Mouse (Mus musculus) heart, adult 2 months (tissue): ENCODE measurements around the gene Fgd3.

Experiments
- CTCF ChIP-seq: fragments of 200-600 bp; IDR thresholded peaks from 2 replicates; pipeline ENCODE4 v1.8.1; 2022; ENCODE audit warnings: antibody characterized with exemption, mild to moderate bottlenecking, moderate library complexity
- EP300 ChIP-seq: fragments of 200-500 bp; IDR thresholded peaks from 2 replicates; pipeline ENCODE4 v1.6.1; 2011; ENCODE audit warnings: low read depth, low read length, control low read depth; ENCODE audit not compliant: insufficient read depth
- POLR2A ChIP-seq: fragments of 200-500 bp; IDR thresholded peaks from 2 replicates; pipeline ENCODE4 v1.6.1; 2011; ENCODE audit warnings: mild to moderate bottlenecking, low read depth, low read length, control low read depth; ENCODE audit not compliant: insufficient read depth

DNA sequence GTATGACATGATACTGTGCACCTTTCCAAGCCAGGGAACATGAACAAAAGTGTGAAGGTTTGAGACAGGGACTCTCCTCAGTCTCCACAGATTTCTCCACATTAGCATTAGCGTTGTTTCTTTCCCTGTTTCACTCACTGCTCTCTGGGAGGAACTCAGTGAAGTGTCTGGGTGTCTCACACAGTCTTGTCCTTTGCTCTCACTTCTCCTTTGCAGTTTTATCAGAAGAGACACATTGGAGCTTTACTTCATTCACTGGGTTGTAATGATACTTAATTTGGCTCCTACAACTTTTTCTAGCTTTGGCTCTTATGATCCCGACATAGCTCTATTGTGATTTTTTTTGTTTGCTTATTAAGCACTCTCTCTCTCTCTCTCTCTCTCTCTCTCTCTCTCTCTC lies 28.4 kb upstream of the Fgd3 start:
- TF ChIP-seq POLR2A (no peak), CTCF (no peak), EP300 (no peak)
